Mouse (Mus musculus) urinary bladder, postnatal 10 days (tissue): ENCODE results near the gene Olfr1124.
"Not testable (repeated sequence)": the region's sequence is repeated elsewhere in the genome, so short reads cannot be mapped to it uniquely, and the experiment has no call there.

Source experiments
- DNase-seq: peaks from one replicate; pipeline ENCODE4 v3.0.0; 2022; ENCODE audit warnings: low spot score

Gene Olfr1124

GRCm38 (mm10) chr2:87429975-87430374, at the start of gene Olfr1124:
Gene Olfr1124 (plus strand): TSS chr2:87430275.
- no peak for DNase-seq

GRCm38 (mm10) chr2:87383935-87384334, 46.1 kb upstream of the Olfr1124 start:
- DNase-seq, result no peak

GRCm38 (mm10) chr2:87385549-87385948, 44.5 kb upstream of the Olfr1124 start, which contains the start of gene Olfr1122:
Gene Olfr1122 (plus strand): TSS chr2:87385849.
- no peak for DNase-seq

GRCm38 (mm10) chr2:87393605-87394004, 36.5 kb upstream of the Olfr1124 start:
- not testable (repeated sequence) for DNase-seq

GRCm38 (mm10) chr2:87394686-87395085, 35.4 kb upstream of the Olfr1124 start:
- DNase-seq, result not testable (repeated sequence)

GRCm38 (mm10) chr2:87416335-87416734, 13.7 kb upstream of the Olfr1124 start, which contains the start of gene Olfr1123:
Gene Olfr1123 (plus strand): TSS chr2:87416635.
- no peak for DNase-seq

GRCm38 (mm10) chr2:87437731-87438130, 7.7 kb downstream of the Olfr1124 start:
- no peak for DNase-seq

GRCm38 (mm10) chr2:87453662-87454061, 23.6 kb downstream of the Olfr1124 start, which contains the start of gene Olfr1126:
Gene Olfr1126 (plus strand): TSS chr2:87453962.
- no peak for DNase-seq

- no peak for DNase-seq
Observed at GRCm38 (mm10) chr2:87461769-87462168, 31.7 kb downstream of the Olfr1124 start.

- DNase-seq, result no peak
Observed at GRCm38 (mm10) chr2:87480207-87480606, 50.1 kb downstream of the Olfr1124 start.

GRCm38 (mm10) chr2:87481158-87481557, 51.1 kb downstream of the Olfr1124 start:
- no peak for DNase-seq

GRCm38 (mm10) chr2:87482276-87482675, 52.2 kb downstream of the Olfr1124 start:
- DNase-seq, result no peak
